Mouse (Mus musculus): ENCODE results near the gene Rfx4.
A peak's percentile ranks its signal among the peaks of the same experiment; 100 is the strongest.

Gene Rfx4

DNA sequence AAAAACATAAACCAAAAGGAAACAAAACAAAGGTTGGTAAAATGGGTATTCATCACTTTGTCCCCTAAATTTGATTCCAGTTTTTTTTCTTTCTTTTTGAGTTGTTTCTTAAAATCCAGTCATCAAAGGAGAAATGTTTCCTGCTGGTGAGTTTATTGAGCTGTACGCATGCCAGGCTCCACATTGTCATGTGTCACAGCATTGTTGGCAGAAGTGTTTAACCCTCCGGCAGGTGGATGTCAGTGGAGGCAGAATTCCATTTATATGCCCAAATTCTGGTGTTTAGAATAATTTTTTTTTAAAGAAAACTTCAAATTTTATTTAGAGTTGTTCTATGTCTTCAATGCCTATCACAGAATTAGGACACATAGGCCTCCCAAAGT is 56.0 kb downstream of the Rfx4 start:
- DNase-seq (ENCODE audit: low read depth, low spot score): no peak

GRCm38 (mm10) chr10:84815676-84816436 is 60.0 kb downstream of the Rfx4 start:
- DNase-seq (ENCODE audit: low read depth, low spot score): no peak

DNA sequence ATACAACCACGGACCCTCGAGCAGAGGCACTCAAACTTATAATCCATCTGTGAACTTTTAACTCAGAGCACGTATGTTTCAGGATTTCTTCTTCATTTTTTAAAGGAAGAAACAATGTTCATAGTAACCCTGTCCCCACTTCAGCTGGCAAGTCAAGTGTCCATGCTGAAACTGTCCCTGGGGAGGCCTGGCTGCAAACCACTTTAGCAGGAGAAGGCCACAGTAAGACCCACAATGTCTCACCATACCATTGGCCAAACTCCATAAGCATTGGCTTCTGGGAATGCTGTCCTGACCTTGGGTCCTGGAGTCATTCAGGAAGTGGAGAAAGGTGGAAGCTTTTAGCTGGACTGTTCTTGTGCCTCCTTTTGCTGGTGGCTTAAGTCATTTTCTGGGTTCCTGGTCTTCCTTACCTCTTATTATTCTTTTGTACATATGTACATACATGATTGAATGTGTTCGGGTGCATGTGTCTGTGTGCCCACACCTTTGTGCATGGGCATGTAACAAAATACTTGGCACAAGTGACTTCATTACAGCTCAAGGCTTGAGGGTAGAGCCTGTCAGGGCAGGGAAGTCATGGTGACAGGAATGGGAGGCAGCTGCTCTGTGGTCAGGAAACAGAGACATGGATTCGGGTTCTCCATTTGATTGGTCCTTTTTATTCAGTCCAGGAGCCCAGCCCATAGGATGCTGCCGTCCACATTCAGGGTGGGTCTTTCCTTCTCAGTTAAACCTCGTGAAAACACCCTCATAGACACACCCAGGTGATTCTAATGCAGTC is 61.4 kb downstream of the Rfx4 start:
- DNase-seq (ENCODE audit: low read depth, low spot score): no peak

- DNase-seq (ENCODE audit: low read depth, low spot score): no peak
Observed at GRCm38 (mm10) chr10:84819669-84820068, 63.8 kb downstream of the Rfx4 start.

GRCm38 (mm10) chr10:84820230-84820629 is 64.4 kb downstream of the Rfx4 start:
- no peak for DNase-seq (ENCODE audit: low read depth, low spot score)

DNA sequence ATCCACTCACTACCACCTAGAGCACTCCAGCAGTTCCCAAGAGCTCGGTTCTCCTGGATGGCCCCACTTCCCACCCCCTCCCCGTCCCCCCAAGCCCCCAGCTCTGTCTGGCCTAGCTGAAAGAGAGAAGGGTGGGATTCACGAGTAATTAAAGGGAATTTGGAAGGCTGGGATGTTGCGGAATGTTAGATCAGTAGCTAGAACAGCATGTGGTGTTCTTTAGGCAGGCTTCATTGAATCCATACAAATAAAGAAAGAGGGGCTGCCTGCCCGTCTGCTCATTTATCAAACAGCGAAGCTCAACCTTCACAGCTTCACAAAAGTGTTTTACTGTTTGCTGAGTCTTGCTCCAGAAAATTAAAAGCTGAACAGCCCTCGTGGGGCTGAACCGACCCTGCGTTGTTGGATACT is 66.9 kb downstream of the Rfx4 start:
- DNase-seq (ENCODE audit: low read depth, low spot score): peak; percentile 17

DNA sequence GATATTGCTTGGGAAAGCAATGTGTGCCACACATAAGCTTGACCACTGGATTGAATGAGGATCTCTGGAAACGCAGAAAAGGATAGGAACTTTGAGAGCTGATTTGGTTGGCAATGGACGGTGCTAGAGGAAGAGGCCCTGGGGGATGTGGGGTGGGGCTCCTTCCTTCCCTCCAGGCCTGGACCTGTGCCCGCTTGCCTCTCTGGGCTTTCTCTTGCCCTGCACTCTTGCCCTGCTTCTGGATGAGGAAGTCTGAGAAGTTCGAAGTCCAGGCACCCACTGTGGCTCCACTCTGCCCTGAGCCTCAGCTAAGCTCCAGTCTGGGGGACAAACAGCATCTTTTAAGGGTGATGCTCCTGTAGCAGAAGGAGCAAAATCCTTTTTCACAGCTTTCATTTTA is 67.8 kb downstream of the Rfx4 start:
- DNase-seq (ENCODE audit: low read depth, low spot score): no peak

DNA sequence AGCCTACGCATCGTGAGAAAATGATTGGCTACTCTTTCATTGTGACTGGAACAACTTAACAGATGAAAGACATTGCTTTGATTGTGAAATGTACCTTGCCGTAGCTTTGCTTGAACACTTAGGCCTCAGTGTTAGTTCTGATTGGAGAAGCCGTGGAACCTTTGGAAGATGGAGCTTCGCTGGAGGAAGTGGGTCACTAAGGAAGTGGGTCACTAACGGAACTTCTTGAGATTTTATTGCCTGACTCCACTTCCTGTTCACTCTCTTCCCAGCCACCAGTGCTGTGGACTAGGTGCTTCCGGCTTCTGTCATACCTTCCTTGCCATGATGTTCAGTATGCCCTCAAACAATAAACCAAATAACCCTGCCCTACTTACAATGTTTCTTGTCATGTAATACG is 73.1 kb downstream of the Rfx4 start:
- no peak for DNase-seq (ENCODE audit: low read depth, low spot score)

DNA sequence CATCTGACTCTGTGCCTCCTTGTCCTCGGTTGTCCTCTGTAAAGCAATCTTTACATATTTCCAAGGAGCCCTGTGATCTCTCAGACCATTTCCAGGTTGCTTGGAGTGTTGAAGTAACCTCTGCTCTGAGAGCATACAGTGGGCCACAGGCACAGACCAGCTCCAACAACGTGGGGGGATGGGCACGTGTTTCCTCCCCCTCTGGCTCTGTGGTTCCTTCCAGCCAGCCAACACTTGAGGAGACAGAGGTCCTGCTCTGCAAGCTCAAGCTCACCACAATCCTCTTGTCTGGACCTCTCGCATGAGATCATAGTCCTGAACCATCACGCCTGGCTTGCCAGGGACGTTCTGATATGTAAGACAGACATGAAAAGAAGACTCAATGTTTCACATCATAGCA is 79.7 kb downstream of the Rfx4 start:
- DNase-seq (ENCODE audit: low read depth, low spot score): no peak

DNA sequence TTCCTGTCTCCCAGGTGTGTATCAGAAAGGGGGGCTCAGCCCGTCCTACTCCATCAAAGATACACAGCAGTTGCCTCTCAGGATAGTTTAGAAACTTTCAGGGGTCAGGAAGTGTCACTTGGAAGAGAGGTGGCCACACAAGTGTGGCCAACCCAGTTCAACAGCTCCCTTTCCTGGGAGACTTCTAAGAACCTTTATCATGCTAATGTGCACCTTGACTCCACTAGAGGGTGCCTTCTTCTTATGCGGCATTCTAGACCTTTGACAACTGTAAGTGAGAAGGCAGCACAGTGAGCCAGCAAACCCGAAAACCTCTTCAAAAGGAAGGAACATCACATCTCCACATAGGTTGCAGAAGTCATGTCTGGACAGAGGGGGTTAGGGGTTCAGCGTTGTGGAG is 80.2 kb downstream of the Rfx4 start:
- DNase-seq (ENCODE audit: low read depth, low spot score): no peak

GRCm38 (mm10) chr10:84837355-84837754 is 81.5 kb downstream of the Rfx4 start:
- DNase-seq (ENCODE audit: low read depth, low spot score): no peak

GRCm38 (mm10) chr10:84838850-84839473 is 83.1 kb downstream of the Rfx4 start:
- DNase-seq (ENCODE audit: low read depth, low spot score): no peak

GRCm38 (mm10) chr10:84846638-84847037 is 90.8 kb downstream of the Rfx4 start:
- no peak for DNase-seq (ENCODE audit: low read depth, low spot score)

- DNase-seq (ENCODE audit: low read depth, low spot score): no peak
Observed at GRCm38 (mm10) chr10:84851981-84852979, 96.4 kb downstream of the Rfx4 start.

- DNase-seq (ENCODE audit: low read depth, low spot score): no peak
Observed at GRCm38 (mm10) chr10:84854059-84854458, 98.2 kb downstream of the Rfx4 start.

- no peak for DNase-seq (ENCODE audit: low read depth, low spot score)
Observed at GRCm38 (mm10) chr10:84855466-84855865, 99.6 kb downstream of the Rfx4 start.

GRCm38 (mm10) chr10:84858371-84858770 is 102.5 kb downstream of the Rfx4 start:
- DNase-seq (ENCODE audit: low read depth, low spot score): no peak

DNA sequence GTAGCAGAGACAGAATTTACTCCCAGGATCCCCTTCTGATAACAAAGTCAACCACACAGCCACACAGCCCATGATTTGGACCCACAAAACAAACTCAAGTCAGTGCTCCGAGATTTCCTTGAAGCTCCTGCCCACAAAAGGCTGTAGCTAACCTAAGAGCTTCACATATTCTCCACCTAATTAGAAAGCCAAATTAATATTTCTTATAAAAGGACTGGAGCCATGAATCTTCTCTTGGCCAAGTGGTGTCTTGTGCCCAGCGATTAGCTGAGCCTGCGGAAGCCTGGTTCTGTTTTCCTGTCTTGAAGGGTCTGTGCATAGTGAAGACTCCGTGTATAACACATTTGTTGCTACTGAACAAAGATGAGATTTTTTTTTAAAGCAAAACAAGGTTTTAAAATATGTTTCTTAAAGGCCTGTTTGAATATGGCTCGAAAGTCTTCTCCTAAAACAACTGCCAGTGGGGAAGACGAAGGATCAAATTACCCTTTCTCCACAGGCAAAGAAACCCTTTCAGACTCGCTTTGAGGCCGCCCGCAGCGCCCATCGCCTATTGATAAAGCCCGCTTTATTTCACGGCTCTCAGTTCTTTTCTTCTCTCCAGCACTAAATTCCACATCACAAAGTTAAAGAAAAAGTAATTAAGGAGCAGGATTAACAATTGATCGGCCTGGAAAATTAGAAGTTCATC is 103.1 kb downstream of the Rfx4 start:
- DNase-seq (ENCODE audit: low read depth, low spot score): peak; percentile 14

- no peak for DNase-seq (ENCODE audit: low read depth, low spot score)
Observed at GRCm38 (mm10) chr10:84859556-84860380, 103.9 kb downstream of the Rfx4 start.

DNA sequence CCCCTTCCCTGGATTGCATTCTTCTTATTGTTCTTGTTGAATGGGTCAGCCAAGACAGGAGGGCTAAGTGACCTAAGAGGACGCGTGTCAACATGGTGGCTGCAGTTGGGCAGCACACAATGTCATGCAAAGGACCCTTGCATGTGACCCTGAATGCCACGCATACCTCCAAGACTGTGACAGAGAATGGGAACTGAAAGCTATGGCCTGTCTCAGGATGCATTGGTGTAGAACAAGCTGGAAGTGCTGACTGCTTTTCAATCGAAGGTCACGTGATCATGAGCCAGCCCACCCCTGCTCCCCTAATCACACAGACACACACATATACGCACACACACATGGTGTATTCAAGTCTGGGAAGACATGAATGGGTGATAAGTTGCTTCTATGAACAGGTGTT is 107.6 kb downstream of the Rfx4 start:
- DNase-seq (ENCODE audit: low read depth, low spot score): no peak

Data from embryo, embryonic 11.5 days (tissue).